Mouse (Mus musculus): ENCODE results near the gene Mst1r. TPM values are rescaled to one million over a fixed set of nuclear protein-coding genes. Genes with fewer than 3 reads are reported as not detected.

Mst1r gene
- total and polyA plus RNA-seq, 3 experiments = 133 to 149 TPM; not detected in 1

- Histone ChIP-seq H3K27me3 (ENCODE audit: control insufficient read depth in 1 of 2, insufficient read depth in 2 of 2, low read length in 2 of 2) (no peaks in the 10 kb centered on the region), H3K36me3 (ENCODE audit: control insufficient read depth in 1 of 2, insufficient read depth in 2 of 2, low read length in 2 of 2) (peaks cover 21 to 36% of the 10 kb centered on the region in 2 experiments)
- 0 out of 2 replicates have a peak, but pooled peaks have one; percentile 40 for TF ChIP-seq JUND (IDR thresholded peaks at IDR 0.05; ENCODE audit: low read depth, low read length)
- TF ChIP-seq E2F4 (IDR thresholded peaks at IDR 0.05; ENCODE audit: borderline replicate concordance, low read depth, low read length) = no peak
- no peak for TF ChIP-seq SMC3 (IDR thresholded peaks at IDR 0.05; ENCODE audit: low read depth, low read length)
- no peak for TF ChIP-seq POLR2AphosphoS5 (IDR thresholded peaks at IDR 0.05; ENCODE audit: borderline replicate concordance, low read depth, low read length)
- TF ChIP-seq ETS1 (IDR thresholded peaks at IDR 0.05; ENCODE audit: low read depth, low read length) = 0 out of 2 replicates have a peak, but pooled peaks have one; percentile 42
- no peak for TF ChIP-seq MAX (IDR thresholded peaks at IDR 0.05; ENCODE audit: low read length)
- TF ChIP-seq TBP (IDR thresholded peaks at IDR 0.05; ENCODE audit: low read depth, low read length) = no peak
- no peak for TF ChIP-seq ELF1 (IDR thresholded peaks at IDR 0.05; ENCODE audit: low read depth, low read length)
- no peak for TF ChIP-seq NELFE (IDR thresholded peaks at IDR 0.05; ENCODE audit: low read depth, low read length)
- no peak for TF ChIP-seq CHD1 (IDR thresholded peaks at IDR 0.05; ENCODE audit: low read depth, low read length)
- no peak for TF ChIP-seq NRF1 (IDR thresholded peaks at IDR 0.05; ENCODE audit: insufficient read depth, low read depth, low read length, poor library complexity, severe bottlenecking)
- TF ChIP-seq POLR2A (IDR thresholded peaks at IDR 0.05; ENCODE audit: control insufficient read depth in 1 of 2, insufficient read depth in 1 of 2, low read depth in 1 of 2, low read length in 2 of 2, poor library complexity in 1 of 2) = no peak
- no peak for TF ChIP-seq RAD21 (IDR thresholded peaks at IDR 0.05; ENCODE audit: low read depth, low read length)
- no peak for TF ChIP-seq MEF2A (IDR thresholded peaks at IDR 0.05; ENCODE audit: extremely low read depth, insufficient replicate concordance, low read depth, low read length, poor library complexity, severe bottlenecking)
- no peak for TF ChIP-seq GABPA (IDR thresholded peaks at IDR 0.05; ENCODE audit: low read depth, low read length)
- TF ChIP-seq ZMIZ1 (IDR thresholded peaks at IDR 0.05; ENCODE audit: low read depth, low read length) = no peak
- TF ChIP-seq TCF12 (IDR thresholded peaks at IDR 0.05; ENCODE audit: low read depth, low read length) = no peak
- no peak for TF ChIP-seq MYC (IDR thresholded peaks at IDR 0.05; ENCODE audit: low read depth, low read length)
- TF ChIP-seq ZNF384 (IDR thresholded peaks at IDR 0.05; ENCODE audit: low read depth, low read length) = no peak
- no peak for TF ChIP-seq TAL1 (IDR thresholded peaks at IDR 0.05; ENCODE audit: low read length)
- TF ChIP-seq MAZ (IDR thresholded peaks at IDR 0.05; ENCODE audit: low read depth, low read length) = no peak
- TF ChIP-seq CTCF (IDR thresholded peaks at IDR 0.05 in 2 of 3, conservative IDR thresholded peaks at IDR 0.05 in 1 of 3; ENCODE audit: control insufficient read depth in 1 of 3, insufficient read depth in 1 of 3, low read depth in 2 of 3, low read length in 3 of 3, poor library complexity in 1 of 3, severe bottlenecking in 1 of 3) = no peak
- TF ChIP-seq KAT2A (conservative IDR thresholded peaks at IDR 0.05; ENCODE audit: low read depth, low read length) = no peak
- no peak for TF ChIP-seq MAFK (IDR thresholded peaks at IDR 0.05; ENCODE audit: borderline replicate concordance, low read depth, low read length)
- TF ChIP-seq EP300 (IDR thresholded peaks at IDR 0.05; ENCODE audit: low read depth in 1 of 2, low read length in 2 of 2) = peak; percentile 45 to 69
- TF ChIP-seq UBTF (IDR thresholded peaks at IDR 0.05; ENCODE audit: borderline replicate concordance, insufficient read depth, low read depth, low read length) = no peak
- no peak for TF ChIP-seq POLR2AphosphoS2 (IDR thresholded peaks at IDR 0.05; ENCODE audit: low read length)
- TF ChIP-seq MXI1 (IDR thresholded peaks at IDR 0.05; ENCODE audit: low read depth, low read length) = peak; percentile 18; the same call in 1 of the 2 replicates
- no peak for TF ChIP-seq SIN3A (IDR thresholded peaks at IDR 0.05; ENCODE audit: low read length)
- TF ChIP-seq RCOR1 (IDR thresholded peaks at IDR 0.05; ENCODE audit: low read depth, low read length) = peak; percentile 51; the same call in 1 of the 2 replicates
- peak; percentile 63 for TF ChIP-seq GATA1 (IDR thresholded peaks at IDR 0.05; ENCODE audit: low read depth, low read length)
- TF ChIP-seq BHLHE40 (IDR thresholded peaks at IDR 0.05; ENCODE audit: borderline replicate concordance, low read depth, low read length) = no peak; the same call in 1 of the 2 replicates
- TF ChIP-seq MYB (IDR thresholded peaks at IDR 0.05; ENCODE audit: low read depth, low read length) = 0 out of 2 replicates have a peak, but pooled peaks have one; percentile 16
- no peak for TF ChIP-seq ZC3H11A (IDR thresholded peaks at IDR 0.05; ENCODE audit: low read depth, low read length)
- no peak for TF ChIP-seq HCFC1 (IDR thresholded peaks at IDR 0.05; ENCODE audit: low read depth, low read length)
- no peak for TF ChIP-seq ZKSCAN1 (IDR thresholded peaks at IDR 0.05; ENCODE audit: low read depth, low read length)
- no peak for TF ChIP-seq USF1 (IDR thresholded peaks at IDR 0.05; ENCODE audit: low read depth, low read length)
- TF ChIP-seq USF2 (IDR thresholded peaks at IDR 0.05; ENCODE audit: borderline replicate concordance in 1 of 2, insufficient read depth in 1 of 2, low read depth in 1 of 2, low read length in 2 of 2) = no peak
Measured at GRCm38 (mm10) chr9:107864493-107864892, 42.2 kb upstream of the Mst1r start.

More at GRCm38 (mm10) chr9:107864493-107864892, 42.2 kb upstream of the Mst1r start:
- H3K27ac ChIP-seq (ENCODE audit: control insufficient read depth, low read depth, low read length) = no peak overlapping the region
- H3K4me1 ChIP-seq (ENCODE audit: control insufficient read depth in 1 of 2, insufficient read depth in 2 of 2, low read length in 2 of 2) = peaks cover 8 to 11% of the 10 kb centered on the region in 2 experiments
- H3K4me3 ChIP-seq (ENCODE audit: control insufficient read depth in 1 of 2, insufficient read depth in 1 of 2, low read depth in 2 of 2, low read length in 2 of 2) = no peak overlapping the region
- H3K9me3 ChIP-seq (replicated peaks; ENCODE audit: insufficient read depth, low read length) = no peaks in the 10 kb centered on the region
- peaks cover 35% of the 10 kb centered on the region for H3K79me2 ChIP-seq (ENCODE audit: control insufficient read depth, insufficient read depth, low read length, poor library complexity)
- DNase-seq (ENCODE audit: low read depth, low spot score) = peak; percentile 46
- H3K9ac ChIP-seq (ENCODE audit: control insufficient read depth, low read depth, low read length, poor library complexity, severe bottlenecking) = no peak overlapping the region

Data from MEL (cell line).